Mouse (Mus musculus) lung, adult 2 months (tissue): ENCODE data around the gene Ppil6.

Experiments used
- CTCF ChIP-seq: fragments of 200-500 bp; IDR thresholded peaks from 2 replicates; pipeline ENCODE4 v1.5.1; 2011; ENCODE audit warnings: mild to moderate bottlenecking, low read length, control low read depth; ENCODE audit not compliant: insufficient read depth
- POLR2A ChIP-seq: fragments of 200-500 bp; IDR thresholded peaks from 2 replicates; pipeline ENCODE4 v1.6.1; 2011; ENCODE audit warnings: low read depth, mild to moderate bottlenecking, control low read depth, low read length, borderline replicate concordance; ENCODE audit errors: extremely low read depth

- TF ChIP-seq CTCF (no peak), POLR2A (no peak)
Measured at GRCm38 (mm10) chr10:41543844-41544243, 53.6 kb downstream of the Ppil6 start.
